Mouse (Mus musculus): Measurements from ENCODE around the gene Tvp23a.

Tvp23a gene

DNA sequence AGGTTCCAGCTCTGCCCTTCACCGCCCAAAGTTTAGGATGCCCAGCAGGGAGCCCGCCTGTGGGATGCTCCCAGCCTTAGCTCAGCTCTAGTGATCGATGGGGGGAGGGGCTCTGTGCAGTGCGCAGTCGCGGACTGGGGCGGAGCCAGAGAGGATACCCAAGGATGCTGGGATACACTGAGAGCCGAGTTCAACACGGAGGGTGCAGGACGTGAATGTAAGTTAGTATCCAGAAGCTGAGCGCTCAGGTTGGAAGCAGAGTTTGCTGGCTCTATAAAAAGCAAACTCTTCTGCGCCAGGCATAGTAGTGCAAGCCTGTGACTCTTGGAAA lies at the start of gene Tvp23a:
Gene Tvp23a (minus strand): TSS at position 99 of the 331 bp plus-strand sequence.
- no peak for DNase-seq (ENCODE audit: low spot score)

DNA sequence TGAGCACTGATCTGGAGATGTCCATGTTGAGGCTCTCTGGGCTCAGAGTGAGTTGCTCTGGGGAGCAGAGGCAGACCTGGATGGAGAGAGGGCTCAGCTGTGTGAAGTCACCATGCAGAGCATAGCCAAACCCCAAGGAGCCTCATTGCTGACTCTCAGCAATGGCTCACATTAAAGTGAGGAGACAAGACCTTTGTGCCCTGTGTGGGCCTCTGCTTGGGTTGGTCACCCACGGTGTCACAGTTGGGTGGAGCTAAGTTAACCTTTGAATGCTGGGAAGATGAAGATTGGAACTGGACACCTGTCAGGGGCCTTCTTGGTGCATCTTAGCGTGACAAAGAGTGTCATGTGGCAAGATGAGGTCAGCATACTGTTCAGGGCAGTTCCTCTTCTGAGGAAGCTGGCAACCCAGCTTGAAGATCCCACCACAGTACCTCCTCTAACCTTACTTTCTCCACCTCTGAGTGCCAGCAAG lies 48.7 kb upstream of the Tvp23a start:
- DNase-seq (ENCODE audit: low spot score): no peak

DNA sequence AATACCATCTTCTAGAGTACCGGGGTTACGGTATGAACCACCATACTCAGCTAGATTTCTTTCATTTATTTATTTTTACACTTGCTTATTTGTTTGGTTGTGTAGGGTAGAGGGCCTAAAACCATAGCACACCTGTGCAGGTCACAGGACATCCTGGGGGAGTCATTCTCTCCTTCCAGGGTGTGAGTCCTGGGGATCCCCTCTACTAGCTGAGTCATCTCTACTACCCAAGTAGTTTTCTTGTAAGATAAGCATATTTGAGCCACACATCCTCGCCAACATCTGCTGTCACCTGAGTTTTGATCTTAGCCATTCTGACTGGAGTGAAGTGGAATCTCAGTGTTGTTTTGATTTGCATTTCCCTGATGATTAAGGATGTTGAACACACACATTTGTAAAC lies 45.4 kb upstream of the Tvp23a start:
- no peak for DNase-seq (ENCODE audit: low spot score)

DNA sequence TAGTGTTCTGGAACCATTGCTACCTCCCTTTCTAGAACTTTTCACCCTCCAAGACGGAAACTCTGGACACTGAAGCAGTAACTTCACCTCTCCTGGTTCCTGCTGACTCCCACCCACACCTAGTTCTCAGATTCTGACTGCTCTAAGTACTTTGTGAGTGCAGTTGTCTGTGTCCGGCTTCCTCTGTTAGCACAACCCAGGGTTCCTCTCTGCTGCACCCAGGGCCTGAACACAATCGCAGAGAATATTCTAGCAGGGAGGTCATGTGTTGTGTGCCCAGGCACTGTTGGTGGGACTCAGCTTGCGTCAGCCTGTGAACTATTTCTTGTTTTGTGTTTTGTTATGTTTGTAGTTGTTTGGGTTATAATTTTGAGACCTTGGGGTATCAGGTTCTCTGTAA lies 44.6 kb upstream of the Tvp23a start:
- DNase-seq (ENCODE audit: low spot score): no peak

DNA sequence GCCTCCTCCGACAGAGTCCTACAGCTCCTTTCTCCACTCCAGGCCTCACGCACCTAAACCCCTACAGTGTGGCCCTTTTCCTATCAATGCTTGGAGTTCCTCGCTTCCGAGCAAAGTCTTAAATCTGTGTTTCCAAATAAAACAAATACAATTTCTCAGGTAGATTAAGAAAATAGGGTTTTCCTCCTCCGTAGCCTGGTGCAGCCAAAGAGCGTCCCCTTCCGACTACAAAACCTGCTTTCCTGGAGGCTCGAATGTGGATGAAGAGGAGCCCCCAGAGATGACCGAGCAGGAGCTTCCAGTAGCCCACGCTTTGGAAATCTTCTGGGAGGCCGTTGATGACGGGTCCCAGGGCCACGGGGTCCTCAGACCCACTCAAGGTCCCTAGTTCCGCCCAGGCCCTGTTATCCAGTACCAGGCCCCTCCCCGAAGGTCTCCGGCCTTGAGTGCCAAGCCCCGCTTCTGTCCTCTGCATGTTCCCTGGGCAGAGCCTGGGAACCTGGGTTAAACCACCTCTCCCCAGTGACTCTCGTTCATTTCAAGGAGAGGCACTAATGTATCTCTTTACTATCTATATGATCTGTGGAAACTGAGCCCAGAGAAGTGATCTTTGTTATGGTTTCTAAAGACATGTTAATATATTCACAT lies 43.5 kb upstream of the Tvp23a start:
- no peak for DNase-seq (ENCODE audit: low spot score)

DNA sequence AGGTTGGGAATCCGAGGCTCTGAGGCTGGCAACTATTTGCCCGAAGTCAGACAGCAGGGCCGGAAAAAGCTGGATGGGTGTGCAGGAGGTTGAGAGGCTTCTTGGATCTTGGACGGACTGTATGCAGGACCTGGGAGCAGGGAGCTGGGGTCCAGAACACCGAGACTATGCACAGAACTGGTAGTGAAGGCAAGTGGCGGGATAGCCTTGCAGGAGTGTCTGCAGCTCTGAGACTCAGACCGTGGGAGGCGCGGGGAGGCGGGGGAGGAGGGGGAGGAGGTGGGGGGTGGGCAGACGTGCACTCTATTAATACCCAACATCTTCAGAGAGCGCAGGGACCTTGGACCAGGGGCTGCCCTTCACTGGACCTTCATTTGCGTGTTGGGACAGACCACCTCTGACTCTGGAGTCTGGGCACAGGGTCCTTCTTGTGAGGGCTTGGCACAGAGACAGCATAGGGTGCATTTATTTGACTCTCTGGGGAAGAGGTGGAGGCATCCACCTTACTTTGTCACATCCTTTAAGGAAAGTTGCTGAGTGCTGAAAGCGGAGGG lies 42.8 kb upstream of the Tvp23a start:
- no peak for DNase-seq (ENCODE audit: low spot score)

DNA sequence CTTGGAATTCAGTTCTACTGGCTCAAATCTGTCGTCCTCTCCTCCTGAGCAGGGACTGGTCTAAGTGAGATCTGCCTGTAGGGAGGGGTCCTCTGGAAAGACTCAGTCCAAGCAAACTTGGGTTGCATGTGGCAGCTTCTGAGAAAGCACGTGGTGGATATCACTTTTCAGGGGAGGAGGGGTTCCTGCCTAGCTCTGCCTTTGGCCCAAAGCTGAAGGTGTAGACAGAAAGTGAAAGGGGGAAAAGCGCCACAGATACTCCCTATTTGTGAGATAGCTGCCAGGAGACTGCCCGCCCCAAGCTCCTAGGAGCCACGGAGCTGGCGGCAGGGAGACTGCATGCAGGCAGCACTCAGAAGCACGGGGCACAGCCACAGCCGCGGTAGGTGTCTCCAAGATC lies 42.3 kb upstream of the Tvp23a start:
- no peak for DNase-seq (ENCODE audit: low spot score)

DNA sequence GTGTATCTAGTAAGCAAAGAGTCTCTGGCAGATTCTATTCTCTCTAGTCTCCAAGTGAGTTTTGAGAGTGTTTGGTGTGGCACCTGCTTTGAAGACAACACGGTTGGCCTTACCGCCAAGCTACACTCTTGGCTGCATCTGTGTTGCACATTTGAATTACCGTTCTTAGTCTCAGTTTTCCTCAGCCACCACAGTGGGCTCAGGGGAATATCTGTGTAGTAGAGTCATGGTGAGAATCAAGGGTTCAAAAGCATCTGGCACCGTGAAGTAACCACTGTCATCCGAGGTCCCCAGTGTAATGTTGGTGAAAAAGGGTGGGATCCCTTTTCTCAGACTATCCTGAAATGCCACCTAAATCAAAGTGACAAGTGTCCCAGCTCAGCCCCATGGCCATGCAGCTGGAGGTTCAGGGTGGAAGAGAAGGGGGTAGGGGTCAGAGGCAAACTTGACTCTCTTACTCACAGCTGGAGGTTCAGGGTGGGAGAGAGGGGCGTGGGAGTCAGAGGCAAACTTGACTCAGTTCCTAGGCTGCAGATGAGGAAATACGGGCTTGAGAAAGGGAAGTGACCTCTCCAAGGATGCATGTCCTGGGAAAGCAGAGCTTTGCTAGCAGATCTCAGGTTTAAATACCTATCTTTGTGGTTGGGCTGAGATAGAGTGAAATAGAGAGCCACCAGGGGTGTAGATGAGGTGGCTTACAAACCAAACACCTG lies 41.8 kb upstream of the Tvp23a start:
- no peak for DNase-seq (ENCODE audit: low spot score)

DNA sequence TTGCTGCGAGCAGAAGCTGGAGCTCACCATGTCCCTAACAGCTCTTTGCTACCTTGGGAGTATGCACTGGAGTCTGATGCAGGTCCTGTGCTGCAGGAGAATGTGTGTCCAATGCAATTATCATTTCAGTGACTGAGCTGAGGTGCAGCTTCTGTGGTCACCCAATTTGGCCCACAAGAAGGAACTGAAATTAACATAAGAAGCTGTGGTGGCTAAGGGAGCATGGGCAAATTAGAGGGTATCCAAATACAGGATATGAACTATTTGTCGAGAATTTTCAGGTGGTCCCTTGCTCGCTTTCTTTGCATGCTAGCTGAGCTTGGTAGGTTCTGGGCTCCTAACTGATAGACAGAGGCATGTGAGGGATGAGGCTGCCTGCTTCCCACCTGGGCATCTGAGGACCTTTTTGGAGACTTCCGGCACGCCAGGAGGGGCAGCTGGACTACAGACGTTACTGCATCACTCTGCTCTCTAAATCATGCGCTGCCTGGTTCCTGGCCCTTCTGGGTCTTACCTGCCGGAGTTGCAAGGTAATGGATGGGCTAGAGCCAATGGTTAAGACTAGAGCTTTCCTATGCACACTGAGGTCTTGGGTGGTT lies 40.8 kb upstream of the Tvp23a start:
- no peak for DNase-seq (ENCODE audit: low spot score)

DNA sequence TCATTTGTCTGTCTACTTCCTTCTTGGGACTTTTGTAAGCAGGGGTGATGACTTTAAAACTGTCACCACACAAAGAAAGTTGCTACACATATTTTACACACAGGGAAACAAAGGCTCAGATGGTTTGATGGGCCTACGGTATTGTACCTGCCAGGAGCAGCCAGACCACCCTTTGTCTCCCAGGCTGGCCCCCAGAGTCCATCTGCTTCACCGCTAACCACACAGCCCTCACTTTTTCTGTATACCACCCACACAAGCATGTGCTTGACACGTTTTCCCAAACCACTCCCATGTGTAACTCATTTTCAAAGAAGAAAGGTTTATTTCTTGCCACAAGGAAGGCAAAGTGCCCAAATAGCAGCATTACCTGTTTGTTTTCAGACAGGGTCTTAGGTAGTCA lies 39.8 kb upstream of the Tvp23a start:
- DNase-seq (ENCODE audit: low spot score): no peak

DNA sequence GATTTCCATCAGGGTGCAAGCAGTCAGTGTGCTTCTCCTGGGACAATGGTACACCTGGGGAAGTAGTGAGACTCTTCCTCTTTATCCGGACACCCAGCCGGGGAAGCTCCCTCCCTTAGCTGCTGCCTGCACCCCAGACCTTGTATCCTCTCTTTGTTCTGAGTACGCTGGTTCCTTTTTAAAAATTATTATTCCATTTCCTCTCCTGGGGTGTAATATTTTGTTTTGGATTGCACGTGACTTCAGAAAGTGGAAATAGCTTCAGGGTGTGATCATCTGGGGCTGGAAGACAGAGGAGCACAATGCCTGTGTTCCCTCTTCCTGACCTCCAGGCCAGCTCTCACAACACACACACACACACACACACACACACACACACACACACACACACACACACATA lies 35.2 kb upstream of the Tvp23a start:
- DNase-seq (ENCODE audit: low spot score): no peak

DNA sequence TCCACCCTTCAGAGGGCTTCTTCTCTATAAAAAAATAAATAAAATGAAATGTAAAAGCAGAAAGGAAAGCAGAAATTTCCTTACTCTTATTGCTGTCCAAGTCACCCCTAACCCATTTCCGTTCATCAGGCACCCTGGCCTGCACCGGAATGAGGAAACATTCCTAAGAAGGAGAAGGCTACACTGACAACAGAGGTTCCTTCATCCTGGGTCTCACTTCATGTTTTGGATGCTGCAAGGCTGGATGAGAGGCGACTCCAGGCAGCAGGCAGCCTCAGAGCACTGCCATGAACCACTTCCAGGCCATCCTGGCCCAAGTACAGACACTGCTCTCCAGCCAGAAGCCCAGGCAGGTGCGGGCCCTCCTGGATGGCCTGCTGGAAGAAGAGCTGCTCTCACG lies 32.7 kb upstream of the Tvp23a start, which contains the start of gene Ciita:
Gene Ciita (plus strand): TSS at position 203 of the 400 bp plus-strand sequence.
- DNase-seq (ENCODE audit: low spot score): no peak

DNA sequence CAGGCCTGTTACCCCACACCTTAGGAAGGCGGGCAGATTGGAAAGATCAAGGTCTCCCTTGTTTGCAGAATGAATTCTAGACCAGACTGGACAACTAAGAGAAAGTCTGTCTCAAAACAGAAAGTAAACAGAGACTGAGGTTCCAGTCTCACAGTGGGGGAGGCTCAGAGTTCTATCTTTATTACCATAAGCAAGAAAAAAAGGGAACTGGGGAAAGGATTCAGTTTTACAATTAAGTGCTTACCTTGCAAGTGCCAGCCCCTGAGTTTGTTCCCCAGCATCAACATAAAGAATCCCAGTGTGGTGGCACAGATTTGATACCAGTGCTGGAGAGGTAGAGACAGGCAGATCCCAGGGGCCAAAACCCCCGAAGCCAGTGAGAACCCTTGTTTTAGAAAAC lies 28.8 kb upstream of the Tvp23a start:
- no peak for DNase-seq (ENCODE audit: low spot score)

DNA sequence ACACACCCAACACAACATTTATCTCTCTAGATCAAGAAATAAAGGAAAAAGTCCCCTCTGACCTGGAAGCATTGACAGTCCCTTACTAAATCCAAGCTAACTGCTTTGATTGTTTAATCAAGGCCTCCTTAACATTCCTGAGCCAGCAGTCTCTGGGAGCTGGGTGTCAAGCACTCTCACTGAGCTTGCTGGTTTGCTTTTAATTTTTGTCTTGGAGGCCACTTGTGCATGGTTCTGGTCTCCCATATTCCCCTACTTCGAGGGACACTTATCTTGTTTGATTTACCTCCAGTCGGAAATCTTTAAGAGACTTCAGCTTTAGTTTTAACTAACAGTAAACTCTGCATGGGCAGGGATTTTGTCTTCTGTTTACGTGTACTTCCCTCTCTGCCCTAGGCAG lies 27.8 kb upstream of the Tvp23a start:
- no peak for DNase-seq (ENCODE audit: low spot score)

DNA sequence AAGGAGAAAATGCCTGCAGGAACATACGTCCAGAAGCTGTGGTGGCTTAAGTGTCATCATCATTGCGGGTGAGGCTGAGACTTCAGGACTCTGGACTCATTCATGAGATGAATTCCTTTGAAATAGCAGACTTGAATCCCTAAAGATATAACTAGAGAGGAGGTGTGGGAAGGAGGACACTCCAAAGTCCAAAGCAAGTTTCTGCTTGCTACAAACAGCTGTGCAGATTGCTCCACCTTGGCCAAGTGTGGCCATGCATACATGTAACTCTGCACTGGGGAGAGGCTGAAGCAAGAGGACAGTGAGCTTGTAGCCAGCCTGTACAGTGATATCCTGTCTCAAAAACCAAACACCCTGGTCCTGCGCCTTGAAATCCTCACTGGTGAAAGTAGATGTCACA lies 24.8 kb upstream of the Tvp23a start:
- DNase-seq (ENCODE audit: low spot score): no peak

DNA sequence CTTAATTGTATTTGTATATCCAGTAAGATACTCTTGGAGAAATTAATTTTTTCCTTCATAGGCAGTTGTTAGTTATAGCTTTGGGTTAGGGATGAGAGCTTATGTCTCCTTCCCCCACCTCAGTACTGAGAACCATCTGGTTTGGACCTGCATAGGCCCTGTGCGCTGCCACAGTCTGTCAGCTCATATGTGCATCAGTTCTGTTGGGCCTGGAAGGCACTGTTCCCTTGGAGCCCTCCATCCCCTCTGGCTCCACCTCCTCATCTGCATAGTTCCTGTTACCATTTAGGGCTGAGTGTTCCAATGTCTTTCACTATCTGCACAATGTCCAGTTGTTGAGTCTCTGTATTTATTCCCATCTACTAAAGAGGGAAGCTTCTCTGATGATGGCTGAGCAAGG lies 21.0 kb upstream of the Tvp23a start:
- DNase-seq (ENCODE audit: low spot score): no peak

DNA sequence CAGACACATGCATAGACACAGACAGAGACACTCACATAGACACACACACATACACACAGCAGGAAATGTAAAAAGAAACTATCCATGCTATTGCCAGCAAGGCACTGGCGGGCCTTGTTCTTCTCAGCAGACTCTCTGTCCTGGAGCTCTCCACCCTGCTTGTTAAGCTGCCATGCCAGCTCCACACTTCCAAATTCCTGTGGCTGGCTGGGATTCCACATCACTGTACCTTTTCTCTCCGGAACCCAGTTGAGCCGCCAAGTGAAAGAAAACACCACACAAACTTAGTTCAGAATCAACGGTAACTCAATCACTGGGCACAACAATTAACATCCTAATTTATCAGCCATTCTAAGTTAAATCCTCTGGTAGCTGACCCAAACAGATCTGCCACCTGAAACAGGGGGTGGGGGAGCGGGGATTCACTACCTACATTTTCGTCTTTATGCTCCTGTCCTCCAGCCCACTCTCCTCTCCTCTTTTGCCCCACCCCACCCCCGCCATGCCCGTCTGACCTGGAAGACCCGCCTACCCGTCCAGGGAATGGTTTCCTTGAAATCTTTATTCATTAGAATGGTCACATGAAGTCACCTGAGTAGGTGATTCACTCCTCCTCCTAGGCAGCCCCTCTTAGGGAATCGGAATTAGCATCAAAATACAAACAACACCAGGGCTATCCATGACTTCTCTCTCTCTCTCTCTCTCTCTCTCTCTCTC lies 20.4 kb upstream of the Tvp23a start:
- DNase-seq (ENCODE audit: low spot score): no peak

DNA sequence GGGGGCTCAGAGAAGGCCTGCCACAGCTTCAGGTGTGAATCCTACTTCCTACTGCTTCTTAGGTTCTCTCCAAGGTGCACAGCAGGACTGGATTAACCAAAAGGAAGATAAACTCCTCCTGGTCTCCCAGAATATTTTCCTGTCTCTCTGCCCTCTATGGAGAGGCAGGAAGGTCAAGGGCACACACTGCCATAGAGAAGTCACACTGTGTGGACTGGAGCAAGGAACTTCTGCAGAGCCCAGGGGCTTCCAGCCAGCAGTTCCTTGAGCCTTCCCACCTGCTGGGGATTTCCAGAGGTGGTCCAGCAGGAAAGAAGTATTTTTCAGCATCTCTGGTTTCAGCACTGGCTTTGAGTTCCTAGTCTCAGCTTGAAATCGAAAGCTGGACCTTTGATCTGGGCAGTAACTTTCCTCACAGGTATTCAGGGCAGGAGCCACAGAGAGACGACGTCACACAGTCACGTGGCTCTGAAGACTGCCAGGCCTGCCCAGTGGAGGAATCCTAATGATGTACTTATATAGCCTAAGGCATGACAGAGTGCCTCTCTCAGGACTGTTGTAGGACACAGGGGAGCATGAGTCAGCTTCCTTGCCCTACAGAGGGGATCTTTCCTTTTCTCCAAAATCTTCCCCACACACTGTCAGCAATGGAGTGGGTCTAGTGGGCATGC lies 18.0 kb upstream of the Tvp23a start:
- DNase-seq (ENCODE audit: low spot score): no peak

DNA sequence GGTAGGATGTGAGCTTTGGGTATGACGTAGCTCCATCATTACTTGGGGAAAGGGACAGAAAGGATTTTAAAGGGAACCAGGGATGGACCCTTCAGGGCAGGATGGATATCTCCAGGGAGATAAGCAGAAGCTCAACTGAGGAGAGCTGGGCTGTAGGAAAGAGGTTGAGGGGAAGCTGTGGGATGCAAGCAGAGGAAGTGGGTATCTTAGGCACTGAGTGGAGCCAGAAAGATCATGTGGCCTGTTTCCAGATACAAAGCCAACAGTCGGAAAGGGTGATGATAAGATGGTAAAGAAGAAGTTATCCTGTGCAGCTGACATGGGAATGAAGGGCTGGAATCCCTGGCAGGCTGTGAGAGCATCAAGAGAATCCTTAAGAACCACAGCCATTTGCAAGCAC lies 14.0 kb upstream of the Tvp23a start:
- DNase-seq (ENCODE audit: low spot score): no peak

DNA sequence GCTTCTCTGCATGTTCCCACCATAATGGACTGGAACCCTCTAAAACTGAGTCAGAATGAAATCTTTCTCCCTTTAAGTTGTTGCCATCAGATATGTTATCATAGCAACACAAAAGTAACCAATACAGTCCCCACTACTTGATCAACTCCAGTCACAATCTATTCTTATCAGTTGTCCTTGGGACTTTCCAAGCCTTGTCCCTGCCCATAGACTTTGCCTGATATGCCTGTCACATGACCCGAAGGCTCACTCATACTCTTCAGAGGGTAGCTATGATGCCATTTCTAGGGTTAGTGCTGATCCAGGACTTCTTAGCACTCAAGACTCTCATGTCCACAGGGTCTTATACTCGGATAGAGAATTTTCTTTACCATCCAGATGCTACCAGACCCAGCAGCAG lies 13.0 kb upstream of the Tvp23a start:
- no peak for DNase-seq (ENCODE audit: low spot score)

DNA sequence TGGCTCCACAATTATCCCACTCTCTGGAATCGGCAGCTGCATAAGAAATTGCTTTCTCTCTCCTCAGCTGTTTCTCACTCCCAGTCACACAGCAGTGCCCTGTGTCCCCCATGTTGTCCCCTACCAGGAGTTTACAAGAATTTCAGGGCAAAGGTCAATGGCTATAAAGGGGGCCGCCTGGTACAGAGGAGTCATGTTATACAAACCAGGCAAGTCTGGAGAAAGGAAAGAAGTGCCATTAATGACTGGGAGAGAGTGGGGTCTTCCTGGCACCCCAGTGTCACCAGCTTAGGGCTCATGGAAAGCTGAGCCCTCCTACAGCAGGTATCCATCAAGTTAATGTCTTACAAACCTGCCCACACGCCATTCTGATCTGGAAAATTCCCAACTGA lies 7.4 kb upstream of the Tvp23a start:
- no peak for DNase-seq (ENCODE audit: low spot score)

Measured in c-Kit-positive CD71-positive TER-119-positive erythroid progenitor cells, embryonic 14.5 days (primary cell).